Mouse (Mus musculus) T-helper 1 cell (primary cell): Measurements from ENCODE around the gene Tab1.

Source experiments
- in situ Hi-C: fragments of 300-600 bp; cut with MboI, MseI; formaldehyde crosslinking; loops from one replicate; pipeline ENCODE4 v1.15.1; 2025; ENCODE audit warnings: high pct_unique_total_duplicates

The Tab1 gene

DNA sequence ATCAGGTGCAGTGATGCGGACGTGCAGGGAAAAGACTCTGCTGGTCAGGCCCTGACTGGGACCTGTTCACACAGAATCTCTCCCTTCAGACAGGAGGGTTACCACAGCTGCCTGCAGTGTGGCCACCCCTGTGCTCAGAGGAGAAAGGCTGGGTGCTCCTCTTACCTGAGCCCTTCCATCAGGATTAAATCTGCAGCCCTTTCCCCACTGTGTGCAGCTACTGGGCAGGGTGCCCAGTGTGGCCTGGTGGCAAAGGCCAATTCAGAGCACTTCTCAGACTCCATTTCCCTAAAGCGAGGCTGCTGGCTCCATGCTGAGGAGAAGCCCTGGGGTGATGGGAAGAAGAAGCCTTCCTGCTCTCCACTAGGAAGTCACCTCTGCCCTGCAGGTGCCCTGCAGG is 28.3 kb downstream of the Tab1 start:
- in situ Hi-C loops = no loop called here

DNA sequence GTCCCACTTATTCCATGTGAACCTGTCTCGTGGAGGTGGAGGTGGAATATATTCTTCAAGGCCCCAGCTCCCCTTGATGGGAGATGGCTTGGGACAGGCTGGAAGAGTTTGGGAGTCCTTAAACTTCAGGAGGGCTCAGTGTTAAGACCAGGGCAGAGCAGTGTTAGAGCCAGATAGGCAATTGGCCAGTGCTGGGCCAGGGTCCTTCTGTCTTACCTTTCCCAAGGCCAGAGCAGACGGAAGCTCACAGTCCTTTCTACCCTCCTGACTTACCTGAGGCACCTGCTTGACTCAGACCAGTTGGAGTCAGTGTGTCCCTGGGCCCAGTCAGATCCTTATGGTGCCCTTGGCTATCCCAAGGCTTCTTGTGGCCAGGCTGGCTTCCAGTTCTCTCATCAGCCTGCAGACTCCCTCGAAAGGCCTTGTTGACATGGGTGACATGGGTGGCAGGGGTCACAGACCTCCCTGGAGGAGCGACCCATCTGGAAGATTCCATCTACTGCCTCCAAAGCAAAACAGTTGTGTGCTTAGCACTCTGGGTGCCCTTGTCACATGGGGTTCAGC is 29.6 kb downstream of the Tab1 start:
- in situ Hi-C loops = no loop called here

GRCm38 (mm10) chr15:80163274-80163673 is 30.3 kb downstream of the Tab1 start:
- in situ Hi-C loops = no loop called here

GRCm38 (mm10) chr15:80163716-80164115 is 30.8 kb downstream of the Tab1 start:
- in situ Hi-C loops = no loop called here

DNA sequence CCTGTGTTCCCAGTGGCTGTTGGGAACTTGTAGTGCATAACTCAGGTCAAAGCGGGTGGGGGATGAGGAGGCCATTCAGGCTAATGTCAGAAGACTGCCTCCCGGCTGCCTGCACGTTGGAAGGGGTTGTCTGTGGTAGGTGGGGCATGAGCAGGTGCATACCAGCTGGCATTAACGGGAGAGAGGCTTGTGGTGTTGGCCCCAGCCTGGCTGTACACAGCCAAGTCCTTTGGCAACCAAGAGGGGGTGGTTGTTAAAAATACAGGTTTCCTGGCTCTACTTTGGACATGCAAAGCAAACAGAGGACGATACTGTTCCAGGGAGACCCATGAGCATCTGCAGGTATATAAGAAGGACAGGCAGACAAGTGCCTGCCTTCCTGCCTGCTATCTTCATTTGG is 32.5 kb downstream of the Tab1 start:
- in situ Hi-C loops = no loop called here

GRCm38 (mm10) chr15:80169484-80169883 is 36.6 kb downstream of the Tab1 start:
- in situ Hi-C loops = no loop called here

GRCm38 (mm10) chr15:80170357-80170756 is 37.4 kb downstream of the Tab1 start:
- in situ Hi-C loops = no loop called here

DNA sequence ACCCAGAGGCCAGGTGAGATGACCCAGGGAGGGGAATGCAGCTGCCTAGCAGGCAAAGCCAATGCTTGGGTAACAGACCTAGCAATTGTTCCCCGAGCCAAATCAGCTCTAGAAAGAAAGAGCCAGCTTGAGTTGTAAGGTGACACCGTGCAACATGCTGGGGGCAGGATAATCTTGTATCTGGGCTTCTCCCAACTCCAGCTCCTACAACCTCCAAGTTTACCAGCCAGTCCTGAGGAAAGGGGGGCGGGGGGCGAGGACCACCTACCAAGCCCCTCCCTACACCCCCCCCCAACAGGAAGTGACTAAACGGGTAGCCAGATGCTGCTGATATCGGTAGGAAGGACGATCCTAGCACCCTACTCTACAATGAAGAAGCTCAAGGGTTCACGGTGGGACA is 38.4 kb downstream of the Tab1 start:
- in situ Hi-C loops = no loop called here

GRCm38 (mm10) chr15:80171791-80172190 is 38.9 kb downstream of the Tab1 start:
- in situ Hi-C loops = no loop called here

GRCm38 (mm10) chr15:80173001-80173771 is 40.3 kb downstream of the Tab1 start, which contains the start of gene Mgat3:
Gene Mgat3, plus strand, starts transcription at chr15:80173721.
- in situ Hi-C loops = no loop called here

- in situ Hi-C loops = no loop called here
These were observed 41.1 kb downstream of the Tab1 start for GRCm38 (mm10) chr15:80173781-80174597.

- in situ Hi-C loops = no loop called here
These were observed 41.6 kb downstream of the Tab1 start for GRCm38 (mm10) chr15:80174598-80174875.

- in situ Hi-C loops = no loop called here
These were observed 42.4 kb downstream of the Tab1 start for GRCm38 (mm10) chr15:80175316-80175715.

GRCm38 (mm10) chr15:80175756-80176155 is 42.8 kb downstream of the Tab1 start:
- in situ Hi-C loops = no loop called here

- in situ Hi-C loops = no loop called here
These were observed 48.6 kb downstream of the Tab1 start for GRCm38 (mm10) chr15:80181561-80181960.

DNA sequence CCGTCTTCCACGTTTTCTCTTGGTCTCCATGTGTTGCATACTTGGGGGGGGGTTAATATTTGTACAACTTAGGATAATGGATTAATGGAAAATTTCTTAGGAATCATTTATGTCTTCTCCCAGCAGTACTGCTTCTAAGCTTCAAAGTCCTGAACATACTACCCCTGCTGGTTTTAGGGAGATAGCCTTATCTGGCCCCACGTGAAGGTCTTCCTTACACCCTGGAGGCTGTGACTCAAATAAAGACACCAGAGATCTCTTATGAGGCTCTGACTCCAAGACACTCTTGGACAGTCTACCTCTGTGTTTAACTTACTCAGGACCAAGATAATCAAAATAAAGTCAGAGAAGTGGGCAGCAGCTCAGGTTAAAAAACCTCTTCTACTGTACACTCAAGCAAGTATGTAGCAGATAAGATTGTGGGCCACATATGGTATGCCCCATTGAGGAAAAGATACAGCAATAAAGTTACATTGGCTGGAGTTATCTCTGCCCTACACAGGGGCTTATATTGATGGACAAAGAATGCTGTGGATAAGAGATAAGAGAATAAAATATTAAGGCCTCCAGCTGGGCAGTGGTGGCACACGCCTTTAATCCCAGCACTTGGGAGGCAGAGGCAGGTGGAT is 49.3 kb downstream of the Tab1 start:
- in situ Hi-C loops = no loop called here

DNA sequence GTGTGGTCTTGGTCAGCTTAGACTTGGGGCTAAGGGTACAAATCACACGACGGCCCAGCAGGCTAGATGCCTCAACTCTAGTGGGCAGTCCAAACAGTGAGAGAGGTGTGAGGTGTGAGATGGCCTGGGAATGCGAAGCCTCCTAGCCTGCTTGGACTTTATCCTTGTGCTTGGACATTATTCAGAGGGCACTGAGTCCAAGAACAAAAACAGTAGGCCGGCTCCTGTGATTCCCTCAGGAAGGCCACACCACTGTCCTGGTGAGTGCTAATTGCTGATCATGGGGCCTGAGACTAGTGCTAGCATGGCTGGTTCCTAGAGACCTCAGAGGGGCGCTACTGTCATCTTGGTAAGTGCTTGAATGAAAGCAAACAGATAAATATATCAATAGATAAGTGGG is 56.0 kb downstream of the Tab1 start:
- in situ Hi-C loops = no loop called here

GRCm38 (mm10) chr15:80190075-80190474 is 57.1 kb downstream of the Tab1 start:
- in situ Hi-C loops = no loop called here

- in situ Hi-C loops = no loop called here
These were observed 58.8 kb downstream of the Tab1 start for GRCm38 (mm10) chr15:80191585-80192245.

- in situ Hi-C loops = no loop called here
These were observed 59.3 kb downstream of the Tab1 start for GRCm38 (mm10) chr15:80192246-80192585.

DNA sequence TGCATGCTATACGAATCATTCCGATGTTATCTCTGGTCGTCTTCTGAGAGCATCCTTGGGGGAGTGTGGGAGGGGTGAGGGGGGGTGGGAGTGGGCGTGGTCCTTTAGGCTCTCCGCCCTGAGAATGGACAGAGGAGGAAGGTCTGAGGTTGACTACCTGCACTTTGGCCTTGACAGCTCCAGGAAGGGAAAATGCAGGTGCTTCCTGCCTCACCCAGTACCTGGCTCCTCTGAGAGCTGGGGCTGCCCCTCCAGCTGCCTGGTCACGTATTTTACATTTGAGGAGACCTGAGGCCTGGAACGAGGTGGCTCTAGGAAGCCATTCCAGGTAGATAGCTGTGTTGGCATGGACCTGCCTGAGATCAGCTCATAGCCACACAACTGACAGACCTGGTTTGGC is 59.9 kb downstream of the Tab1 start:
- in situ Hi-C loops = no loop called here

DNA sequence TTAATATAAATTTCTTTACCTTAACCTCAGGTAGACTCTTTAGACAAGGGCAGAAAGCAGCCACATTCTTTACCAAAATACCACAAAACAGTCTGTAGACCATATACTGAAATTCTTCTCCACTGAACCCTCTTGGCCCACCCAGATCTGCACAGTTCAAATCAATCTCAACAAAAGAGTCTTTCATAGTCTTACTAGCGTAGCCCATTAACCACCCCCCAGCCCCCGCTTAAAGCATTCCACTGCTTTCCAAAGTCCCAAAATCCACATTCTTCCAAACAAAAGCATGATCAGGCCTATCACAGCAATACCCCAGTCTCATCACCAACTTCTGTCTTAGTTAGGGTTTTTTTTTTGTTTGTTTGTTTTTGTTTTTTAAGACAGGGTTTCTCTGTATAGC is 66.6 kb downstream of the Tab1 start:
- in situ Hi-C loops = no loop called here
